Mouse (Mus musculus): Measurements from ENCODE around the gene Nkapd1. TPM values are rescaled to one million over a fixed set of nuclear protein-coding genes. Genes with fewer than 3 reads are reported as not detected.

The Nkapd1 gene
- polyA plus RNA-seq, 1 experiment from 2014 or later, result 16.4 TPM

DNA sequence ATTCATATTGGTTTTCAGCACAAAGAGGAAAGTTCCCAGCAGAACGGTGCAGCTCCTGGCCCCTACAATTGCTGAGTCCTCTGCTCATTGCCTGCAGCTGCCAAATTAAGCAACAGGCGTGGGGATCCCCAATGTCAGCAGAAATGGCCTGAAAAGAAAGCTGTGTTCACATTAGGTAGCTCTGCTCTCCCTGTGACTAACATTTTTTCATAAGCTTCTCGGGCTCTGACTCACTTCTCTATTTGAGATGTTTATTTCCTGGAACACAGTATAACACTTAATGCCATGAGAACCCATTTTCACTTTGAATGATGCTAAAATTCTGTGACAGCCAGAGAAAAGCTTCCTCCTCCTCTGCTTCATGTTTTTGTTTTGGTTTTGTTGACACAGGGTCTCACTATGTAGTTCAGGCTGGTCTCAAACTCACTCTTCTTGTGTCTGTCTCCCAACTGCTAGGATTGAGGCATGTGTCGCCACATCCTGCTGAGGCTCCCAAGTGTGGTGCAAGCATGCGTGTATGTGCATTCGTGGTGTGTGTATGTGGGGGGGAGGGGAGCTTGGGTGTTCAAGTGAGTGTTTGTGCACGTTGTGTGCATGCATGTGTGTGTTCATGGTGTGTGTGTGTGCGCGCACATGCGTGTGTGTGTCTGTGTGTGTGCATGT lies 26.3 kb downstream of the Nkapd1 start:
- Histone ChIP-seq H3K27me3 (ENCODE audit: control insufficient read depth, insufficient read depth, low read depth, low read length) (no peaks in the 10 kb centered on the region), H3K4me2 (ENCODE audit: low read length) (no peak overlapping the region)
- WGBS, result 80% methylated on average over 10 of the region's 10 CpGs

DNA sequence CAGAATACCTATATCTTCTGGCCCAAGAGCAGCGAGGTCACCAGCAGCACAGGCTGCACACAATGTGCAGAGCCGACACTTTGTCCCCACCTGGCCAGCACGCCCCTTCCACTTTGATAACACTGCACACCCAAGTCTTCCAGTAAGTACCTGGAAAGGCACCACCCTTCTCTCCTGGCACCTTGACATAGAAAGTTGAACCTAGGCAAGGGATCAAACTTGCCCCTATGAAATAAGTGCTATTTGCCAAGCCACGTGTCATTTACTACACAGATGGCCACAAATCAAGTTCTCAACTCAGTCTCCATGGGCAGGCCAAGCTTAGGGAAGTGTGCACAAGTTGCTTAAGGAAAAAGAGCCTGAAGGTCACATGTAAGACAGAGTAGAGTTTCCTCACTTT lies 30.3 kb downstream of the Nkapd1 start:
- Histone ChIP-seq H3K4me3 (ENCODE audit: low read depth, low read length) (no peak overlapping the region), H3K4me1 (ENCODE audit: control insufficient read depth, insufficient read depth, low read length) (no peaks in the 10 kb centered on the region), H3K36me3 (ENCODE audit: control insufficient read depth, insufficient read depth, low read length) (no peaks in the 10 kb centered on the region), H3K27me3 (ENCODE audit: control insufficient read depth, insufficient read depth, low read depth, low read length) (no peaks in the 10 kb centered on the region), H3K27ac (ENCODE audit: low read length) (no peak overlapping the region), H3K9me3 (replicated peaks; ENCODE audit: control insufficient read depth, low read length, poor library complexity, severe bottlenecking) (no peaks in the 10 kb centered on the region), H3K9ac (ENCODE audit: low read depth, low read length) (no peak overlapping the region), H3K4me2 (ENCODE audit: low read length) (no peak overlapping the region)
- 78% methylated on average over 4 of the region's 4 CpGs for WGBS
- no peak for ATAC-seq

More for the DNA sequence above, 26.3 kb downstream of the Nkapd1 start:
- H3K4me1 ChIP-seq (ENCODE audit: control insufficient read depth, insufficient read depth, low read length), result no peaks in the 10 kb centered on the region
- no peak overlapping the region for H3K9ac ChIP-seq (ENCODE audit: low read depth, low read length)
- H3K36me3 ChIP-seq (ENCODE audit: control insufficient read depth, insufficient read depth, low read length), result peaks cover 5% of the 10 kb centered on the region
- H3K9me3 ChIP-seq (replicated peaks; ENCODE audit: control insufficient read depth, low read length, poor library complexity, severe bottlenecking), result no peaks in the 10 kb centered on the region
- no peak overlapping the region for H3K27ac ChIP-seq (ENCODE audit: low read length)
- H3K4me3 ChIP-seq (ENCODE audit: low read depth, low read length), result no peak overlapping the region
- ATAC-seq, result no peak

DNA sequence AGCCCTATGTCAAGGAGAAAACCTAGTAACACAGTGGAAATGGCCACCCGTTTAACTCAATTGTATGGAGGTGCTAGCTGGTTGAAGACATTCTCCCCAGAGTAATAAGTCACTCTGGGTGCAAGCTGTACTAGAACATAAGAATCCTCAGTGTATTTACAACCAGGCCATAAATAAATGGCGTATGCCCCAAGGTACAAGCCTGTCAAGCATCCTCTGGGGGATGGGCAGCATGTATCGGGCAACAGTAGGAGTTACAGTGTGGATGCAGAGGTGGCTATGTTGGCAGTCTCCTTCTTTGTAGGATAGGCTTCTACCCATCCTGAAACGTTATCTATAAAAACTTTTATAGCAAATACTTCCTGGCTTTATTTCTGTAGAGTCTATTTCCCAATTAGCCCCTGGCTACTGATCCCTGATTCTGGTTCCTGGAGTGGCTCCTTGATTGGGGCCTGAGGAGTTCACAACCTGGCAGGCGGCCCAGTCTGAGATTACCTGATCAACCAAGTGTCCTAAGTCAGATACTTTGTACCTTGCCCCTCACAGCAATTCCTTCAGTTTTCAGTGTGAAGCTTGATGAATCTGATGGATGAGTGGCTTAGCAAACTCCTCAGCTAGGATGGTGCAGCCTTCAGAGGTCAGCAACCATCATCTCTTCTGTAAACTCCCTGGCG lies 32.0 kb downstream of the Nkapd1 start:
- H3K4me2 ChIP-seq (ENCODE audit: low read length), result no peak overlapping the region
- WGBS, result 79% methylated on average over 6 of the region's 6 CpGs
- ATAC-seq, result no peak
- H3K4me3 ChIP-seq (ENCODE audit: low read depth, low read length), result no peak overlapping the region
- H3K27me3 ChIP-seq (ENCODE audit: control insufficient read depth, insufficient read depth, low read depth, low read length), result no peaks in the 10 kb centered on the region
- H3K9ac ChIP-seq (ENCODE audit: low read depth, low read length), result no peak overlapping the region
- H3K9me3 ChIP-seq (replicated peaks; ENCODE audit: control insufficient read depth, low read length, poor library complexity, severe bottlenecking), result no peaks in the 10 kb centered on the region
- H3K36me3 ChIP-seq (ENCODE audit: control insufficient read depth, insufficient read depth, low read length), result no peaks in the 10 kb centered on the region
- no peak overlapping the region for H3K27ac ChIP-seq (ENCODE audit: low read length)
- H3K4me1 ChIP-seq (ENCODE audit: control insufficient read depth, insufficient read depth, low read length), result no peaks in the 10 kb centered on the region

DNA sequence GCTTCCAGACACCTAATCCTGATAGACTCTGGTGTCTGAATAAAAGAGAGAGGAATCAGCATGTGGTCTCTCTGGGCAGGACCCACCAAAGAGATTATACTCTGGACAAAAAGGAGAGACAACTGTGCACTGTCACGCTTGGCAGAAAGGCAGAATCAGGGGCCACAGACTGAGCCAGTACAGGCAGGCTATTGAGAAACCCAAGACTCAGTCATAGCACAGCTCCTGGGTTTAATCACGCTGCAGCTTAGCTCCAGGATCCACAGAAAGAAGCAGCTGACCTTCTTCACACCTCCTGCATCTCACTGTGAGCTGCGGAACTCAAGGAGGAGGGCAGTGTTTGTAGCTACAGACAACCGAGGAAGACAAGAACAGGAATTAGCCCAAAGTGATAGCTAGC lies 36.9 kb downstream of the Nkapd1 start:
- no peak overlapping the region for H3K4me3 ChIP-seq (ENCODE audit: low read depth, low read length)
- no peak overlapping the region for H3K9ac ChIP-seq (ENCODE audit: low read depth, low read length)
- no peak overlapping the region for H3K27ac ChIP-seq (ENCODE audit: low read length)
- no peaks in the 10 kb centered on the region for H3K27me3 ChIP-seq (ENCODE audit: control insufficient read depth, insufficient read depth, low read depth, low read length)
- 9% methylated on average over 4 of the region's 4 CpGs for WGBS
- no peak for ATAC-seq
- H3K9me3 ChIP-seq (replicated peaks; ENCODE audit: control insufficient read depth, low read length, poor library complexity, severe bottlenecking), result no peaks in the 10 kb centered on the region
- H3K4me2 ChIP-seq (ENCODE audit: low read length), result no peak overlapping the region
- no peaks in the 10 kb centered on the region for H3K4me1 ChIP-seq (ENCODE audit: control insufficient read depth, insufficient read depth, low read length)
- H3K36me3 ChIP-seq (ENCODE audit: control insufficient read depth, insufficient read depth, low read length), result no peaks in the 10 kb centered on the region

DNA sequence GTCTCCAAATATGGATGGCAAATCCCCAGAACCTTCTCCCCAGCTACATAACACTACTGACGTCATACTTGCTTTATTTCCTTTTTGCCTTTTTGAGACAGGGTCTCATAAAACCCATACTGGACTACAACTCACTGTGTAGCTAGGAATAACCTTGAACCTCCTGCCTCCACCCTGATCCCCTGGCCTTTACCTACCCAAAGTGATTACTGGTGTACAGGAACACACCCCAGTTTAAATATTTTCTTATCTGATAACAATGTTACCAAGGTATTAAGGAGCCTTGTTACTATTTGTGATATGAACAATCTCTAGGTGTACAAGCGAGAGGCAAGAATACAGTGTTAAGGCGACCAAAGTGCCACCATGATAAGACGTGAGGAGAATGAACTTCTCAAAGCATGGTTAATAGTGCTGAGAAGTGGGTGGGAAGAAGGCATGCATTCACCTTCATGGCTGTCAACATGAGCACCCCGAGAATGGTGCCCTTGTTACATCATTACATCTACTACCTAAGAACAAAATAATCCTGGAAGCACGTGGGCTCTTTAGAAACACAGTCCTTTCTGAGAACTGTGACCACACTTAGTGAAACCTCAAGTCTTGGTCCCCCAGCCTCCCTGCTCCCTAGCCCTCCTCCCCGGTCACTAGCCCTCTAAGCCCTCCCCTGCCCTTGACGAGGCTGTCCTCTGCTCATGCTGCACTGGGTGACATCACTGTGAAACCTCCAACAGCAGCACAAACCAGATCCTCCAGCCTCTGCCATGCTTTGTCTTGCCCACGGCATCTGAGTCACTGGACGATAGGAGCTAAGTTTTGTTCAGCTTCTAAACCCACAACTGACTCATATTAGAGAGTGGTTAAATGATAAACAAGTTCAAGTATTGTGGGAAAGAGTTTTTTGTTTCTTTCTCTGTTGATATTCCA lies 47.4 kb downstream of the Nkapd1 start:
- Histone ChIP-seq H3K4me3 (ENCODE audit: low read depth, low read length) (no peak overlapping the region), H3K9ac (ENCODE audit: low read depth, low read length) (no peak overlapping the region), H3K36me3 (ENCODE audit: control insufficient read depth, insufficient read depth, low read length) (no peaks in the 10 kb centered on the region), H3K4me1 (ENCODE audit: control insufficient read depth, insufficient read depth, low read length) (no peaks in the 10 kb centered on the region), H3K27ac (ENCODE audit: low read length) (no peak overlapping the region), H3K27me3 (ENCODE audit: control insufficient read depth, insufficient read depth, low read depth, low read length) (no peaks in the 10 kb centered on the region), H3K4me2 (ENCODE audit: low read length) (no peak overlapping the region), H3K9me3 (replicated peaks; ENCODE audit: control insufficient read depth, low read length, poor library complexity, severe bottlenecking) (no peaks in the 10 kb centered on the region)
- 82% methylated on average over 10 of the region's 10 CpGs for WGBS
- no peak for ATAC-seq

DNA sequence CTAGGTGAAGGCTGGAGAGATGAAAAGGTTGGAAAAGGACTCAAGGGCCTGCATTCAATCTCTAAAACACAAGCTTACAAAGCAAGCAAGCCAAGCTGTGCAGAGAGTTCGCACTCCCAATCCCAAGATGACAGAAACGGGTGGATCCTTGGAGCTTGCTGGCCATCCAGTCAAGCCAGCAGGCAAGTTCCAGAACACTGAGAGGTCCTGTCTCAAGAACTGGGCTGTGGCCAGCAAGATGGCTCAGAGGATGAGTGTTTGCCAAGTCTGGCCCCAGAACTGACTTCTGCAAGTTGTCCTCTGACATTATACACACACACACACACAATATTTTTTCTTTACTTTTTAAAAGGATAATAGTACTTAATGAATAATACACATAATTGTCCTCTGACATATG lies 49.4 kb downstream of the Nkapd1 start:
- no peak overlapping the region for H3K4me3 ChIP-seq (ENCODE audit: low read depth, low read length)
- 76% methylated on average over 2 of the region's 2 CpGs for WGBS
- H3K27me3 ChIP-seq (ENCODE audit: control insufficient read depth, insufficient read depth, low read depth, low read length), result no peaks in the 10 kb centered on the region
- ATAC-seq, result no peak
- H3K4me2 ChIP-seq (ENCODE audit: low read length), result no peak overlapping the region
- no peaks in the 10 kb centered on the region for H3K36me3 ChIP-seq (ENCODE audit: control insufficient read depth, insufficient read depth, low read length)
- no peak overlapping the region for H3K27ac ChIP-seq (ENCODE audit: low read length)
- H3K9me3 ChIP-seq (replicated peaks; ENCODE audit: control insufficient read depth, low read length, poor library complexity, severe bottlenecking), result no peaks in the 10 kb centered on the region
- H3K9ac ChIP-seq (ENCODE audit: low read depth, low read length), result no peak overlapping the region
- H3K4me1 ChIP-seq (ENCODE audit: control insufficient read depth, insufficient read depth, low read length), result no peaks in the 10 kb centered on the region

DNA sequence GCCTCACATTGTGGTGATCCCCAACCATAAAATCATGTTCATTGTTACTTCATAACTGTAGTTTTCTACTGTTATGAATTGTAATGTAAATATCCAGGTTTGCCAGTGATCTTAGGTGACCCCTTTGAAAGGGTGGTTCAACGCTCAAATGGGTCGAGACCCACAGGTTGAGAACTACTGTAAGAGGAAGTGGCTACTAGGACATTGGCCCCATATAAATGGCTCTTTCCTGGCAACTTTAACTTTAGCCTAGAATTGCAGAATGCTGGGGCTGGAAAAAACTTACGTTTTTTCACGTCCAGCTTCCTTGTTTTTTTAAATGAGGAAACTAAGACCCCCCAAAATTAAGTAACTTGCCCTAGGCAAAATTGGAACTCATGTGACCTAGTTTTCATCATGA lies 49.9 kb downstream of the Nkapd1 start:
- Histone ChIP-seq H3K36me3 (ENCODE audit: control insufficient read depth, insufficient read depth, low read length) (no peaks in the 10 kb centered on the region), H3K27ac (ENCODE audit: low read length) (no peak overlapping the region), H3K4me1 (ENCODE audit: control insufficient read depth, insufficient read depth, low read length) (no peaks in the 10 kb centered on the region), H3K4me3 (ENCODE audit: low read depth, low read length) (no peak overlapping the region), H3K4me2 (ENCODE audit: low read length) (no peak overlapping the region), H3K9me3 (replicated peaks; ENCODE audit: control insufficient read depth, low read length, poor library complexity, severe bottlenecking) (no peaks in the 10 kb centered on the region), H3K27me3 (ENCODE audit: control insufficient read depth, insufficient read depth, low read depth, low read length) (no peaks in the 10 kb centered on the region), H3K9ac (ENCODE audit: low read depth, low read length) (no peak overlapping the region)
- no peak for ATAC-seq
- WGBS, result 94% methylated on average over 4 of the region's 4 CpGs

DNA sequence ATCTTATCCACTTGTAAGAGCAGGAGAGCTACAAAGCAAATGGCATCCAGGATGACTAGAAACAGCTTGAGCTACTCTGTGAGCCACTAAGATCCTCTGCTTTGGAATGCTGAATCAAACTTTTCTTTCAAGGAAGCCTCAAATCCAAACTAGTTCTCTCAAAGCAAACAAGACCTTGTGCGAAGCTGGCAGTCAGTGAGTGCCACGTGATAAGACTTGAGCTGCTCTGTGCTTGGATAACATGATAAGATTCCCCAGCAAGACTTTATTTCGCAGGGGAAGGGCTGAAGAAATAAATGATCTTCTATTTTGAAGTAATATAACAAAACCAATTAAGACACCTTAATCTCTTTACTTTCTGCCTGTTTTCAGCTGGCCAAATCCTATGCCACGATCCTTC lies 51.3 kb downstream of the Nkapd1 start:
- no peaks in the 10 kb centered on the region for H3K36me3 ChIP-seq (ENCODE audit: control insufficient read depth, insufficient read depth, low read length)
- H3K9ac ChIP-seq (ENCODE audit: low read depth, low read length), result no peak overlapping the region
- no peak overlapping the region for H3K27ac ChIP-seq (ENCODE audit: low read length)
- no peak overlapping the region for H3K4me2 ChIP-seq (ENCODE audit: low read length)
- 80% methylated on average over 4 of the region's 4 CpGs for WGBS
- H3K4me3 ChIP-seq (ENCODE audit: low read depth, low read length), result no peak overlapping the region
- no peaks in the 10 kb centered on the region for H3K27me3 ChIP-seq (ENCODE audit: control insufficient read depth, insufficient read depth, low read depth, low read length)
- no peak for ATAC-seq
- H3K4me1 ChIP-seq (ENCODE audit: control insufficient read depth, insufficient read depth, low read length), result no peaks in the 10 kb centered on the region
- H3K9me3 ChIP-seq (replicated peaks; ENCODE audit: control insufficient read depth, low read length, poor library complexity, severe bottlenecking), result no peaks in the 10 kb centered on the region

DNA sequence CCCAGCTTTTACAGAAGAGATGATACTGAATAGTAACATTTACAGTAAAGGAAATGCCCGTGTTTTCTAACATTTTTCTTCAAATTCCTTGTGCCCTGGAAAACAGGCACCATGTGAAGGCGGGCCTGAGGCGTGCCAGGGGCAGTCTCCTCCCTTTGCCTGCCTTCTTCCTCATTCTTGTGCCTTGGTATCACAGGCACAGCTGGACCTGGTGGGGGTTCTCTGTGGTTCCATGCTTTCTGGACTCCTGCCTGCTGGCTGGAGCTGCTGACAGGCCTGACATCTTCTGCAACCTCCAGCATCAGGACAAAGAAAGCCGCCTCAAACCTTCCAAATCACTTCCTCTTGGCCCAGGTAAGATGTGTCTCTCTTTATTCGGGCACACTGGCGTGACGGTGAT lies 52.1 kb downstream of the Nkapd1 start:
- H3K27ac ChIP-seq (ENCODE audit: low read length), result no peak overlapping the region
- no peak overlapping the region for H3K4me2 ChIP-seq (ENCODE audit: low read length)
- WGBS, result 81% methylated on average over 7 of the region's 7 CpGs
- no peaks in the 10 kb centered on the region for H3K36me3 ChIP-seq (ENCODE audit: control insufficient read depth, insufficient read depth, low read length)
- no peak overlapping the region for H3K4me3 ChIP-seq (ENCODE audit: low read depth, low read length)
- H3K4me1 ChIP-seq (ENCODE audit: control insufficient read depth, insufficient read depth, low read length), result no peaks in the 10 kb centered on the region
- H3K27me3 ChIP-seq (ENCODE audit: control insufficient read depth, insufficient read depth, low read depth, low read length), result no peaks in the 10 kb centered on the region
- ATAC-seq, result no peak
- no peak overlapping the region for H3K9ac ChIP-seq (ENCODE audit: low read depth, low read length)
- H3K9me3 ChIP-seq (replicated peaks; ENCODE audit: control insufficient read depth, low read length, poor library complexity, severe bottlenecking), result no peaks in the 10 kb centered on the region
